Mouse (Mus musculus): ENCODE results near the gene Socs7.

The Socs7 gene

DNA sequence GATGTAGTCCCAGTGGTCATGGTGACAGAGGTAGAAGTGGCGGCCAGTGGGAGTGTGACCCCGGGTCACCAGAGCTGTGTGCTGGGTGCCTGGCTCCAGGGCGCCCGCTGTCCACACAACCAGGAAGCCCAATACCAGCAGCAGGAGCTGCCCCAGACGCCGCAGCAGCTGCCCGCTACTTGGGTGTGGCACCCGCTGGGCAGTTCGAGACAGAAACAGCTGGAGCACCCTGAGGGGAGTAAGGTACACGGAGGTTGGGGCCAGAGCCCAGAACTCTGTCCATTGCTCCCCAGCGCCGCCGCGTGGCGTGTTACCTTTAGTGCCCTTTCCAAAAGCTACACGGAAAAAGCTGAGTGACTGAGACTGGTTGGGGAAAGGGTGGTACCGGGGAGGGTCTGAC lies 18.7 kb upstream of the Socs7 start:
- DNase-seq = no peak

DNA sequence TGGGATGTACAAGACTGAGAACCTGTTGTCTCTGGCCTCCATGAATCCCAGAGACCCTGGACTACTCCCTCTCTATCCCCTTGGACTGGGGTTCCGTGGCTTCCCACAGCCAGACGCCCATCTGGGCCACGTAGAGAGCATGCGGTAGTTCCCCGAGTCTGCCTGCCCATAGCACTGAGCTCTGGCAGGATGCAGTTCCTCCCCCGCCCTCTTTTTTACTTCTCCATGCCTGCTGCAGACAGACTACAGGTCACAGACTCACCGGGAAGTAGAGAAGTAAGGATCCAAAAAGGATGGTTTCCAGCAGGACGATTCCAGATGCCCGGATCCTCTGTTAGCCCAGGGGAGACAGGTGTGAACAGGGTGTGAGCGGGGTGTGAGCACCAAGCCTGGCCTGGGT lies 16.9 kb upstream of the Socs7 start:
- no peak for DNase-seq

DNA sequence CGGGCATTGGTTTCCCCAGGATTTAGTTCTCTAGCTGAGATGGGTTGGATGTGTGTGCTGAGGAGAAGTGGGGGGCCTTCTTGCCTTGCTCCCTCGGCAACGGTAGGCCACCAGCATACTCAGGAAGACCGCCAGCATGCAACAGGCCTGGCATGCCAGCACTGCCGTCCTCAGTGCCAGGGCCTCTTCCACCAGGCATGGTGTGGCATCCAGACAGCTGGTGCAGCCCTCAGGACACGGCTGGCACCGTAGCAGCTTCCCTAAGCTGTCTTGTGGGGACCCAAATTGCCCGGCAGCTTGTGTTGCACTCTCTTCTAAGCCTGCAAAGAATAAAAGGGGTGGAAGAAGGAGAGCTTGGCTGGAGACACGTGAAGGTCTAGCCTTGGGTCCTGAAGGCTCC lies 16.0 kb upstream of the Socs7 start:
- DNase-seq = no peak

- DNase-seq = no peak
Measured at GRCm38 (mm10) chr11:97347291-97347690, 15.1 kb upstream of the Socs7 start.

GRCm38 (mm10) chr11:97350035-97350434 lies 12.3 kb upstream of the Socs7 start:
- peak; percentile 68 for DNase-seq

DNA sequence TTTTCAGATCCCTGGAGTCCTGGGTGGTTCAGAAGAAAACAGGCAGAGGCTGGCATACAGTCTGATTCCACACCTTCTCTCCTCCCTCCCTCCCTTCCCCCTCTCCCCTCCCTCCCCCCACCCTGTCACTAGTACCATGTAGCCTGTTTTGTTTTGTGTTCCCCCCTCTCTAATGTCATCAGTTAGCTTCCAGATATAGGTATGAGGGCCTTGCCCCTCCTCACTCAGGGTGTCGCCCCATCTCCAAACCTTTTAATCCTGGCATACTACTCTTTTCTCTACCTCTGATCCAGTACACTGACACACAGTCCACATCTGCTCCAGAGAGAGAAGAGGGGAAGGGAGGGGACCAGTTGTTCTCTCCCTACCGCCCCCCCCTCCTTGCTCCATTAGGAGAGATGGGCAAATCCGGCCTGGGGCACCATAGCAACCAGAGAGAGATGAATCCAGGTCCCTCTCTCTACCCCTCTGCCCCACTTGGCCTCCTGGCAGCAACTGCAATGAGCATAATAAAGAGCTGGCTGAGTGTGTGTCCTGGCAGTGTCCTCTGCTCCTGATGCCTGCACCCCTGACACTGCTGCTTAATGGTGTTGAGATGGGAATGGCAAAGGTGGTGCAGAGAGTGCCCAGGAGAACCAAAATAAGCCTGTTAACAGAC lies 10.2 kb upstream of the Socs7 start, which contains the start of gene Gpr179:
Gene Gpr179 (minus strand): TSS at position 51 of the 658 bp plus-strand sequence.
- no peak for DNase-seq

GRCm38 (mm10) chr11:97352935-97353597 lies 9.3 kb upstream of the Socs7 start:
- no peak for DNase-seq

DNA sequence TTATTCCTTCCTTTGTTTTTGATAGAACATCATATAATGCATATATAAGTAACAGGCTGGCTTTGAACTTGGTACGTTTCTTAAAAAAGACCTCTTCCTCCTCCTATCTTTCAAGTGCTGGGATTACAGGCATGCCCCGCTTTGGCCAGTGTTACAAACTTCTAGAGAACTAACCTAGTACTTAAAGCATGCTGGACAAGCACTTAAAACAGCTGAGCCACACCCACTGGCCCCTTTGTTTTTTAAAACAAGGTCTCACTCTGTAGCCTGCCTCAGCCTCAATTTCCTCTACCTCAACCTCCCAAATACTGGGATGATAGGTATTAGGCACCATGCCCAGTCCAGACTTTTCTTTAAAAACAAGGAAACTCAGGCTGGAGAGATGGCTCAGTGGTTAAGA lies 7.7 kb upstream of the Socs7 start:
- no peak for DNase-seq

DNA sequence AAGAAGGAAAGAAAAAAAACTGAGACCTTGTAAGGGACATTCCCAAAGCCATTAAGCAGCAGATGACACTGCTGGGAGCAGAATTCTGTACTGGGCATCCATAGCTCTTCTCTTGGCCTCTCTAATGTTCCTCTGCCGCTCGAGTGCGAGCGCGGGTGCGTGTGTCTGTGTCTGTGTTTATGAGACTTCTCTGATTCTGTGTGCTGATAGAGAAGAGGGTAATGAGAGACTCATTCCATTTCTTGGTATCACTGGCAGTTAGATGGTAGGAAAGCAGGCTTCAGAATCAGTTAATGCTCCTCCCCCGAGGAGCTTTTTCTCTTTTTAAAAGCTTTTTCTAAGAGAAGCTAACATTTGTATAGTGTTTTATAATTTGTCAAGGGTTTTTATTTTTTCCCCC lies 7.1 kb upstream of the Socs7 start:
- no peak for DNase-seq

- peak; percentile 74 for DNase-seq
Measured at GRCm38 (mm10) chr11:97357663-97358062, 4.7 kb upstream of the Socs7 start.

DNA sequence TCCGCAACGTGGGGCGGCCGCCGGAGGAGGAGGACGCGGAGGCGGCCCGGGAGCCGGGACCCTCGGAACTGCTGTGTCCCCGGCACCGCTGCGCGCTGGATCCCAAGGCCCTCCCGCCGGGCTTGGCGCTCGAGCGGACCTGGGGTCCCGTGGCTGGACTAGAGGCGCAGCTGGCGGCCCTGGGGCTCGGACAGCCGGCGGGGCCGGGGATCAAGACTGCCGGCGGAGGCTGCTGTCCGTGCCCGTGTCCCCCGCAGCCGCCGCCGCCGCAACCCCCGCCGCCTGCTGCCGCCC lies 245 bp downstream of the Socs7 start:
- DNase-seq = peak; percentile 35

DNA sequence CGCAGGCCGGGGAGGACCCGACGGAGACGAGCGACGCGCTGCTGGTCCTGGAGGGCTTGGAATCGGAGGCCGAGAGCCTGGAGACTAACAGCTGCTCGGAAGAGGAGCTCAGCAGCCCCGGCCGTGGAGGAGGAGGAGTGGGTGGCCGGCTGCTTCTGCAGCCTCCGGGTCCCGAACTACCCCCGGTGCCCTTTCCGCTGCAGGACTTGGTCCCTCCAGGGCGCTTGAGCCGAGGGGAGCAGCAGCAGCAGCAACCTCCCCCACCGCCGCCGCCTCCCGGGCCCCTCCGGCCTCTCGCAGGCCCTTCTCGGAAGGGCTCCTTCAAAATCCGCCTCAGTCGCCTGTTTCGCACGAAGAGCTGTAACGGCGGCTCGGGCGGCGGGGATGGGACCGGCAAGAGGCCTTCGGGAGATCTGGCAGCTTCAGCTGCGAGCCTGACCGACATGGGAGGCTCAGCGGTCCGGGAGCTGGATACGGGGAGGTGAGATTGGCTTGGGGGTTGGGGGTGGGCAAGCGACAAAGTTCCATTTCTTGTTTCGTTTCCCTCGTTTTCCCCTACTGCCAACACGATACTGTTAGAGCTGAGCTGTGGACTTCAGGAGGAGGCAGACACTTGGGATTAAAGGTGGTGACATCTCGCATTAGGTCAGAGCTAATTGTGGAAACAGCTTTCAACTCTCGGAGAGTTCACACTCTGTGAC lies 742 bp downstream of the Socs7 start:
- DNase-seq = peak; percentile 18

GRCm38 (mm10) chr11:97363644-97363995 lies 1.3 kb downstream of the Socs7 start:
- no peak for DNase-seq

- DNase-seq = peak; percentile 33
Measured at GRCm38 (mm10) chr11:97365556-97365955, 3.2 kb downstream of the Socs7 start.

DNA sequence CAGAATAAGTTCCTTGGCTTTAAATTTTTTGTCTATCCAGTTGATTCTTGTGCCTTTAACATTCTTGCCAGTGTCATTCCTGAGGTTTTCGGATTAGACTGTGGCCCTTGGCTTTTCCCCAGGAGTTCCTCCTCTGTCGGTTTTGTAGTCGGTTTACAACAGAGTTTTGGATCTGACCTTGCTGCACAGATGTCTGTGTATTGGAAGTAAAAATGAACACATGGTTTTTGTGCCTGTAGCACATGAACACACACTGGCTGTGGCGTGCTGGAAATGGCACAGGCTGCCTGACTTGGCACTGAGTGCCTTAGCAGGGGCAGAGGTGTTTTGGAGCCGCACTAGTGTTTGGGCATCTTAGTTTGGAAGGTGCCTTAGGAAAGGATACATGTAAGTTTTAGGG lies 6.2 kb downstream of the Socs7 start:
- DNase-seq = no peak

DNA sequence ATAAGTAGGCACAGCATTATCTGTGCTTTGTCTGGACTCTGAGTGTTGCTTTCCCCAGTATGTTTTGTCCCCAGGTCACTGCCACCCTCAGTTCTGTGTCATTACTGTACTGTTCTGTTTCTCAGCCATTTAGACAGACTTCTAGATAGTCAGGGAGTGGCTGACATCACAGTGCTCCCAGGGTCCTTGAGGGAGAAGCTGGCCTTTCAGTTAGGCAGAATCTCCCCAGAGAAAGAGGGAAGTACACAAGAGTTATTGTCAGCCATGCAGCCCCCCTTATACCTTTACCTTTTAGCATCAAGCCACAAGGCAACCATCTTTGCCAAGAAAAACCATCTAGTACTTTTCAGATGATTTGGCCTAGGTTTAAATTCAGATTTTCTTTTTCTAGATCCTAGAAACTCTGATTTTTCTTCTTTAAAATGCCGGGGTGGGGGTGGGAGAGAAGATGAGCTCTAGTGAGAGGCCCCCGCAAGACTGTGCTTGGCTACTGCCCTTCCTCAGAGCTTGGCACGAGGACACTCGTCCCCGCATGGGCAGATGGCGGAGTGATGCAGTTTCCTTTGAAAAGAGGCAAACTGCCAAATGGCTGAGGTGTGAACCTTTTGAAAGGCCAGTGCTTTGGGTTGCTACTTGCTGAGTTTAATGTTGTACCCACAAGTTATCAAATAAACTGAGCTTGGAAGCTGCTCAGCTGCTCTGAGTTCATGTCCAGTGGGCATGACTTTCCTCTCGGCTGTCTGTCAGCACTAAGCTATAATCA lies 8.2 kb downstream of the Socs7 start:
- DNase-seq = peak; percentile 83

DNA sequence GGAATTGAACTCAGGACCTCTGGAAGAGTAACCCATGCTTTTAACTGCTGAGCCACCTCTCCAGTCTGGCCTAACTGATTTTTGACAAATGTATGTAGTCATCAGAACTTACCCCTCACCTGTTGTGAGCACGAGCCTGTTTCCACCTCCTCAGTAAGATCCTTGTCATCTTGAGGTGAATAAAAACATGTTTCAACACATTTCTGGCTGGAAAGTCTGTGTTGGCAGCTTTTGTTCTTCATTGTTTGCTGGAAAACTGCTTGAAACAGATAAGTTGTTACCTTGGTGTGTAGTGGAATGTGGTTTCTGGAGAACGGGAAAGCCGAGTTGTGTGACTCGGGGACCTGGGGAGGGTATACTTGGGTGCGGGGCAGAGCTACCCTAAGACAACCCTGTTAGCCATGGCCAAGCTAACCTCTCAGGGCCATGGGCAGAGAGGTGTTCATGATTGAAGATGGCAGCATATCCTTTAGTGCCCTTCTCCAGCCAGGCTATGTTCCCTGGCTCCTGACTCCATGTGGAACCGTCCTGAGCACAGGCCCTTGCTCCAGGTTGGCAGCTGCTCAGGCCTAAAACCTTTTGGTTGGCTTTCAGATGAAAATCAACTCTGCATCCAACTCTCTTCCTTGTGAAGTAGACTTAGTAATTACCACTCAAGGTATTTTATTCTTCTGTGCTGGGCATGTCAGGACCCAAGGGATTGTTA lies 10.0 kb downstream of the Socs7 start:
- no peak for DNase-seq

- no peak for DNase-seq
Measured at GRCm38 (mm10) chr11:97373402-97373801, 11.1 kb downstream of the Socs7 start.

GRCm38 (mm10) chr11:97380036-97380435 lies 17.7 kb downstream of the Socs7 start:
- no peak for DNase-seq

DNA sequence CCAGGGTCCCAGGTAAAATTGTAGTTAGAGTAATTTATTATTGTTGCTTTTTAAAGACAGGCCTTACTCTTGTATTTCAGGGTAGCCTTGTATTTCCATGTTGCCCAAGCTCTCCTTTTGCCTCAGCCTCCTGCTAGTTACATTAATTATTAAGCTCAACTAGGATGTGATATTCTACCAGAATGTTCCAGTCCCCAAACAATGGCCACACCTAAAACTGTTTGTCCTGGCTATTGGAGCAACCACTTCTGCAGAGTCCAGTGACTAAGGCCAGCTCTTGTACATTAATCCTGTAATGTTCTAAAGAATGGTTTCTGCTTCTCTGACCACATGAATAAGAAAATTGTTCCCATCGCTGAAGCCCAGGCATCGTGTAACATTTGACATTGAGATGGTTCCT lies 20.7 kb downstream of the Socs7 start:
- no peak for DNase-seq

DNA sequence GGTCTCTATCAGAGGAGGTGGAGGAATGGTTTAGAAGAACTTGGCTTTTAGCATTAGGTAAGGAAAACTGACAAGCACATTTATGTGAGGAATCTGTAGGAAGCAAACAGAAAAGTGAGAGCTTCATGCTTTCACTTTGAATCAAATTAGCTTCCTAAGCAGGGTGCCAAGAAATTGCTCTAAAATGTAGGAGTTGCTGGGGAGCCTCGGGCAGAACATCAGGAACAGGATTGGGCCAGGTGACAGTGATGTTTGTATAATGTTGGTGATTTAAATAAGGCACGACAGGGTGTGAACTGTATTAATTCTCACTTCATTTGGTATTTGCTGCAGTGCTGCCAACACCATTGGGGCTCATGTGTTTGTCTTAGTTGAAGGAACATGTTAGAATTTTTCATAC lies 21.4 kb downstream of the Socs7 start:
- peak; percentile 51 for DNase-seq

DNA sequence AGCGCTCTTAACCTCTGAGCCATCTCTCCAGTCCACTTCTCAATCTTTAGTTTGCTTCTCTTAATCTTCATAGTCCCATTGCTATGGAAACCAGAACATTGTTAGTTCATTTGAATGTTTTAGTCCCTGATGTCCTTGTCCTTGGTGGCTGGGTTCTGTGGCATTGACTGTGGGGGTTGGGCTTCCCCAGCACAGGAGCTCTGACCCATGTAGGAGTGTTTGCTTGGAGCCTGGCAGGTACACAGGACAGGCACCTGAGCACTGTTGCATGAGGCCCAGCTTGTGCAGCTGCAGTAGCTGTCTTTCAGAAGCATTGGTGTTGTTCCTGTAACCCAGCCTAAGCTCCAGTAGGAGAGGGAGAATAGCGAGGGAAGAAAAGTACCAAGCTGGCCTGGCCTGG lies 25.5 kb downstream of the Socs7 start:
- no peak for DNase-seq

DNA sequence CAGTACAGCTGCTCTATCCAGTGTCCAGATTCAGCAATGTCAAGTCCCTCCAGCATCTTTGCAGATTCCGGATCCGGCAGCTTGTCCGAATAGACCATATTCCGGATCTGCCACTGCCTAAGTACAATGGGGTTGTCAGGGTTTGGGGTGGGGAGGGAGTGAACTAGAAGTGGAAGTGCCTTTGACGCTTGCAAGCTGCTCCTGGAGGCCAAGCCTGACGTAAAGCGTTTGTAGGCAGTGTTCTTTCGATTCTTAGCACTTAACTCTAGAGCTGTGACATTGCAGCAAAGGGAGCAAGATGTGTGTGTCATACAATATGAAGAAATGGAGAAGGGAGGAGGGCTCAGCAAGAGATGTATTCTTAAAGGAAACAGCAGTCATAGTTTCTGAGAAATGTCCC lies 26.8 kb downstream of the Socs7 start:
- DNase-seq = no peak

Measured in right cerebral cortex, adult 18-20 months (tissue).